Mouse (Mus musculus): Measurements from ENCODE around the gene Ndufc1. TPM values are rescaled to one million over a fixed set of nuclear protein-coding genes. Genes with fewer than 3 reads are reported as not detected.
"Not testable (repeated sequence)": the region's sequence is repeated elsewhere in the genome, so short reads cannot be mapped to it uniquely, and the experiment has no call there.

The Ndufc1 gene
- polyA plus RNA-seq, 1 experiment from 2014 or later, result 650 TPM

DNA sequence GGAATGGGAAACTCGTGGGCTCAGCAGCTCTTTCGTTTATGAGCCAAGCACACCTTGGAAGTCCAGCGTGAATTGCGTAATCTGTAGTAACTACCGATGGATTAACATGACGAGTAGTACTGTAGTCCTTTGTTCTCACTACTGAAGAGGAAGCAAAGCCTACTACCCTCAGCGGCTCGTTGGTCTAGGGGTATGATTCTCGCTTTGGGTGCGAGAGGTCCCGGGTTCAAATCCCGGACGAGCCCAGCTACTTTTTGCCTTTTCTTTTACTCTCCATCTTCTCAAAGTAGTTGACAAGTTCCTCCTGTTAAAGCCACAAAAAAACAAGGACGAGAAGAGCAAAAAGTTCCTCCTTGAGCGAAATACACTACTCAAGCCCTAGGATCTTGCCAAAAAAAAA is 50.6 kb downstream of the Ndufc1 start:
- 0 out of 2 replicates have a peak, but pooled peaks cover 5% of the 10 kb centered on the region for H3K4me1 ChIP-seq (ENCODE audit: insufficient read depth)

DNA sequence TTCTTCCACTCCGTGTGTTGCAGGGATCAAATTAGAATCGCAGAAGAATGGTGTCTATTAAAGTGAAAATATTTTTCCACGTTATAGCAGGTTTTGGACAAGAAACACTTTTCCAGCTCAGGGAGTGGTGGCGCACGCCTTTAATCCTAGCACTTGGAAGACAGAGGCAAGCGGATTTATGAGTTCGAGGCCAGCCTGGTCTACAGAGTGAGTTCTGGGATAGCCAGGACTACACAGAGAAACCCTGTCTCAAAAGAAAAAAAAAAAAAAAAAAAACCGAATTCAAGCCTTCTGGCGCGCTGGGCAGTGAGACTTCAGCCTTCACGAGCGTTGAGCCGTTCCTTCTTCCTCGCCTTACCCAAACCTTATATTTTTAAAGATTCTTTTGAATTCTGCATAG is 51.2 kb downstream of the Ndufc1 start:
- Histone ChIP-seq H3K36me3 (ENCODE audit: insufficient read depth) (no peaks in the 10 kb centered on the region), H3K4me3 (ENCODE audit: low read depth, low read length) (peak overlapping the region; percentile 64), H3K9ac (peak overlapping the region; percentile 2; the same call in 1 of the 2 replicates), H3K4me2 (peak overlapping the region; percentile 91), H3K4me1 (ENCODE audit: insufficient read depth) (0 out of 2 replicates have a peak, but pooled peaks cover 5% of the 10 kb centered on the region), H3K27me3 (ENCODE audit: insufficient read depth, low read length) (no peaks in the 10 kb centered on the region), H3K27ac (ENCODE audit: low read depth) (no peak overlapping the region), H3K9me3 (ENCODE audit: low read depth, low read length) (no peaks in the 10 kb centered on the region)
- no peak for TF ChIP-seq CTCF (IDR thresholded peaks at IDR 0.05; ENCODE audit: low read depth)
- no peak for ATAC-seq (ENCODE audit: insufficient read depth)
- WGBS, result 10% methylated on average over 14 of the region's 14 CpGs
- DNase-seq, result peak; percentile 70

More for the DNA sequence above, 50.6 kb downstream of the Ndufc1 start:
- ATAC-seq (ENCODE audit: insufficient read depth) (peak; percentile 41), DNase-seq (peak; percentile 92)
- Histone ChIP-seq H3K27ac (ENCODE audit: low read depth) (no peak overlapping the region), H3K27me3 (ENCODE audit: insufficient read depth, low read length) (no peaks in the 10 kb centered on the region), H3K9me3 (ENCODE audit: low read depth, low read length) (no peaks in the 10 kb centered on the region), H3K4me2 (peak overlapping the region; percentile 91), H3K4me3 (ENCODE audit: low read depth, low read length) (peak overlapping the region; percentile 64), H3K9ac (peak overlapping the region; percentile 2; the same call in 1 of the 2 replicates), H3K36me3 (ENCODE audit: insufficient read depth) (no peaks in the 10 kb centered on the region)
- WGBS, result under 1% methylated on average over 15 of the region's 15 CpGs
- no peak for TF ChIP-seq CTCF (IDR thresholded peaks at IDR 0.05; ENCODE audit: low read depth)

DNA sequence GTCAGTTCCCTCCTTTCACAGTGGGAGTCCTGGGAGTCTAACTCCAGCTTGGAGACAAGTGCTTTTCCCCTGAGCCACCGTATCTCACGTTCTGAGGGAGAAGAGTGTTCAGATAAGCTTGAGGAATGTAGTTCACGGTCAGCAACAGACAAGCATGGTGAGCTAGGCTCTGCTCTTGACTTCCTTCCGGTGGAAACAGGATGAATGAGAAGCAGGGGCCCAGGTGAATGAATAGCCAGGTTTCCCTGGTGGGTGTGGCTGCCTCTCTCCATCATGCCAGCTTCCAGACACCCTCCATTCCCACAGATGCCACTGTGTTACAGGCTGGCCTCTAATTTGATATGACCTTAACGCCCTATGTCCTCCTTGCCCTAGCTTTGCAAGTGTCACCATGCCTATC is 51.7 kb downstream of the Ndufc1 start:
- no peaks in the 10 kb centered on the region for H3K9me3 ChIP-seq (ENCODE audit: low read depth, low read length)
- ATAC-seq (ENCODE audit: insufficient read depth) (no peak), DNase-seq (peak; percentile 27)
- 0 out of 2 replicates have a peak, but pooled peaks cover 5% of the 10 kb centered on the region for H3K4me1 ChIP-seq (ENCODE audit: insufficient read depth)
- no peak for TF ChIP-seq CTCF (IDR thresholded peaks at IDR 0.05; ENCODE audit: low read depth)
- H3K36me3 ChIP-seq (ENCODE audit: insufficient read depth), result no peaks in the 10 kb centered on the region
- no peak overlapping the region for H3K9ac ChIP-seq
- 28% methylated on average over 5 of the region's 5 CpGs for WGBS
- no peak overlapping the region for H3K27ac ChIP-seq (ENCODE audit: low read depth)
- no peak overlapping the region; the same call in 1 of the 2 replicates for H3K4me3 ChIP-seq (ENCODE audit: low read depth, low read length)
- no peaks in the 10 kb centered on the region for H3K27me3 ChIP-seq (ENCODE audit: insufficient read depth, low read length)
- peak overlapping the region; percentile 91 for H3K4me2 ChIP-seq

DNA sequence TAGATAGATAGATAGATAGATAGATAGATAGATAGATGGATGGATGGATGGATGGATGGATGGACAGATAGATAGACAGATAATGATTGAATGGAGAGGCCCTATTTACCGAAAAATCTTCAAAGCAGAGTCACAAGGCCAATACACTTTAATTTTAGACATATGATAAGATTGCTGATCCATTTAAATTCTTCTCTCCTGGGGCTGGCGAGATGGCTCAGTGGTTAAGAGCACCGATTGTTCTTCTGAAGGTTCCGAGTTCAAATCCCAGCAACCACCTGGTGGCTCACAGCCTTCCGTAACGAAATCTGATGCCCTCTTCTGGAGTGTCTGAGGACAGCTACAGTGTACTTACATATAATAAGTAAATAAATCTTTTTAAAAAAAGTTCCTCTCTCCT is 53.8 kb downstream of the Ndufc1 start:
- not testable (repeated sequence) for H3K4me3 ChIP-seq (ENCODE audit: low read depth, low read length); ATAC-seq (ENCODE audit: insufficient read depth); H3K27ac ChIP-seq (ENCODE audit: low read depth); H3K9ac ChIP-seq; DNase-seq; H3K4me2 ChIP-seq; H3K27me3 ChIP-seq (ENCODE audit: insufficient read depth, low read length); H3K4me1 ChIP-seq (ENCODE audit: insufficient read depth); H3K36me3 ChIP-seq (ENCODE audit: insufficient read depth); H3K9me3 ChIP-seq (ENCODE audit: low read depth, low read length)
- 78% methylated on average over 6 of the region's 6 CpGs for whole genome bisulfite sequencing

Other genes with a start within 250 kb of the Ndufc1 start
- 7.6 and 8.9 TPM in 2 replicates for gene Noct, start 184.5 kb downstream of the Ndufc1 start, polyA plus RNA-seq (2014; fragmentation: Nextera tagmentation; extraction: Ambion mirVana)
- gene Elf2, start 68.3 kb downstream of the Ndufc1 start, polyA plus RNA-seq (2014; fragmentation: Nextera tagmentation; extraction: Ambion mirVana), result 59.4 and 60.8 TPM in 2 replicates
- gene Mgarp, start 12.2 kb downstream of the Ndufc1 start, polyA plus RNA-seq (2014; fragmentation: Nextera tagmentation; extraction: Ambion mirVana), result 2.7 and 3.6 TPM in 2 replicates
- 45.4 and 49.5 TPM in 2 replicates for gene Naa15, start 6.2 kb upstream of the Ndufc1 start, polyA plus RNA-seq (2014; fragmentation: Nextera tagmentation; extraction: Ambion mirVana)
- 17.8 and 21.3 TPM in 2 replicates for gene Rab33b, start 74.9 kb upstream of the Ndufc1 start, polyA plus RNA-seq (2014; fragmentation: Nextera tagmentation; extraction: Ambion mirVana)
- 4.3 and 4.5 TPM in 2 replicates for gene Setd7, start 151.9 kb upstream of the Ndufc1 start, polyA plus RNA-seq (2014; fragmentation: Nextera tagmentation; extraction: Ambion mirVana)